Mouse (Mus musculus) thymus, adult 2 months (tissue): ENCODE data around the gene Mief1.

Experiments
- CTCF ChIP-seq: fragments of 200-500 bp; IDR thresholded peaks from 2 replicates; pipeline ENCODE4 v1.5.1; 2012; ENCODE audit warnings: mild to moderate bottlenecking, control low read depth, low read length, moderate library complexity, borderline replicate concordance; ENCODE audit not compliant: control insufficient read depth, poor library complexity, insufficient read depth; ENCODE audit errors: extremely low read depth
- POLR2A ChIP-seq: fragments of 200-500 bp; IDR thresholded peaks from 2 replicates; pipeline ENCODE4 v1.6.1; 2012; ENCODE audit warnings: mild to moderate bottlenecking, low read length, control low read depth, moderate library complexity; ENCODE audit not compliant: control insufficient read depth, poor library complexity, insufficient read depth; ENCODE audit errors: extremely low read depth

GRCm38 (mm10) chr15:80215716-80216479, 17.9 kb upstream of the Mief1 start:
- 0 out of 2 replicates have a peak, but pooled peaks have one; percentile 32 for TF ChIP-seq CTCF
- no peak for TF ChIP-seq POLR2A
